Mouse (Mus musculus) brain, embryonic 14.5 days (tissue): ENCODE data around the gene Atg4d.

ENCODE experiments used
- CTCF ChIP-seq: fragments of 200-500 bp; IDR thresholded peaks from 2 replicates; pipeline ENCODE4 v1.5.1; 2012; ENCODE audit warnings: inconsistent platforms, mild to moderate bottlenecking, moderate library complexity, borderline replicate concordance; ENCODE audit not compliant: insufficient read depth, insufficient read length; ENCODE audit errors: extremely low read depth
- POLR2A ChIP-seq: fragments of 200-500 bp; IDR thresholded peaks from 2 replicates; pipeline ENCODE4 v1.6.1; 2012; ENCODE audit warnings: mild to moderate bottlenecking, inconsistent platforms, borderline replicate concordance; ENCODE audit not compliant: poor library complexity, insufficient read depth, insufficient read length, severe bottlenecking; ENCODE audit errors: extremely low read depth

- no peak for TF ChIP-seq CTCF
- TF ChIP-seq POLR2A, result no peak
These were observed 25.5 kb downstream of the Atg4d start for GRCm38 (mm10) chr9:21290589-21290988.
